Mouse (Mus musculus): ENCODE measurements around the gene Hivep2.
A peak's percentile ranks its signal among the peaks of the same experiment; 100 is the strongest.

Hivep2 gene

GRCm38 (mm10) chr10:13965974-13966829 is at the start of gene Hivep2:
Gene Hivep2, plus strand, starts transcription at chr10:13966075.
- DNase-seq (ENCODE audit: low read depth, low spot score), result no peak

GRCm38 (mm10) chr10:13916645-13917342 is 49.1 kb upstream of the Hivep2 start:
- no peak for DNase-seq (ENCODE audit: low read depth, low spot score)

GRCm38 (mm10) chr10:13921641-13922385 is 44.1 kb upstream of the Hivep2 start:
- no peak for DNase-seq (ENCODE audit: low read depth, low spot score)

- DNase-seq (ENCODE audit: low read depth, low spot score), result no peak
These were observed 36.6 kb upstream of the Hivep2 start for GRCm38 (mm10) chr10:13929306-13929705.

GRCm38 (mm10) chr10:13932147-13932546 is 33.7 kb upstream of the Hivep2 start:
- DNase-seq (ENCODE audit: low read depth, low spot score), result no peak

- DNase-seq (ENCODE audit: low read depth, low spot score), result no peak
These were observed 32.6 kb upstream of the Hivep2 start for GRCm38 (mm10) chr10:13933320-13933719.

- no peak for DNase-seq (ENCODE audit: low read depth, low spot score)
These were observed 30.2 kb upstream of the Hivep2 start for GRCm38 (mm10) chr10:13935646-13936045.

GRCm38 (mm10) chr10:13941406-13941805 is 24.5 kb upstream of the Hivep2 start:
- DNase-seq (ENCODE audit: low read depth, low spot score), result no peak

GRCm38 (mm10) chr10:13943706-13944105 is 22.2 kb upstream of the Hivep2 start:
- no peak for DNase-seq (ENCODE audit: low read depth, low spot score)

GRCm38 (mm10) chr10:13946498-13946897 is 19.4 kb upstream of the Hivep2 start:
- DNase-seq (ENCODE audit: low read depth, low spot score), result no peak

- no peak for DNase-seq (ENCODE audit: low read depth, low spot score)
These were observed 2.9 kb upstream of the Hivep2 start for GRCm38 (mm10) chr10:13962965-13963364.

- no peak for DNase-seq (ENCODE audit: low read depth, low spot score)
These were observed 1.9 kb upstream of the Hivep2 start for GRCm38 (mm10) chr10:13963908-13964500.

GRCm38 (mm10) chr10:13964501-13965281 is 1.2 kb upstream of the Hivep2 start:
- DNase-seq (ENCODE audit: low read depth, low spot score), result peak; percentile 16

- peak; percentile 51 for DNase-seq (ENCODE audit: low read depth, low spot score)
These were observed 430 bp upstream of the Hivep2 start for GRCm38 (mm10) chr10:13965316-13965973.

GRCm38 (mm10) chr10:13966830-13967450 is 1.1 kb downstream of the Hivep2 start:
- no peak for DNase-seq (ENCODE audit: low read depth, low spot score)

GRCm38 (mm10) chr10:13967451-13968233 is 1.8 kb downstream of the Hivep2 start:
- peak; percentile 44 for DNase-seq (ENCODE audit: low read depth, low spot score)

GRCm38 (mm10) chr10:13968234-13968555 is 2.3 kb downstream of the Hivep2 start:
- no peak for DNase-seq (ENCODE audit: low read depth, low spot score)

- DNase-seq (ENCODE audit: low read depth, low spot score), result peak; percentile 15
These were observed 3.1 kb downstream of the Hivep2 start for GRCm38 (mm10) chr10:13968989-13969388.

- DNase-seq (ENCODE audit: low read depth, low spot score), result no peak
These were observed 4.4 kb downstream of the Hivep2 start for GRCm38 (mm10) chr10:13970321-13970720.

Data from retina, adult 2 months (tissue).